Comparison of ENCODE assay signal across 12 mouse cellular contexts in the genomic region with DNA sequence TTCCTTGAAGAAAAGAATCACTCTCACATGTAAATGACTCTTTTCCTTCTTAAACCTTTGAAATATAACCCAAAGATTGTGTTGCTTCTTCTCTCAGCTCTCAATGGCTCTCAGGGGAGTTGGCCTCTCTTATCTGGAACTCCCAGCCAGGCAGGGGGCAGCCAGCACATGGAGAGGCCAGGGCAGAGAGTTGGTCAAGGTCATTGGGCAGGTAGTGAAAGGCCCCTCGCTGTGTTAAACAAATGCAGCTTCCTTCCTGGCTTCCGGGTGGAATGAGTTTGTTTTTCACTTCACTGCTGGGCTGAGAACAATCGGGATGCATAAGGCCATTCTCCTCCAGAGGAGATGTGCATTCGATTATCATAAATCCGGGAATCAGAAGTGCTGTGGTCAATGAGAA.
A peak's percentile ranks its signal among the peaks of the same experiment; 100 is the strongest.
DNase-seq lines count a peak whose midpoint lies in the region; ATAC-seq and TF ChIP-seq lines count a peak whose summit lies in the region.
"Had no signal": no experiment of that assay in that cellular context is flagged by ENCODE, and none has a peak within 500 bp of the region (broad histone marks: within the 10 kb centered on the region; RNA-seq: fewer than 3 reads in every experiment).

No protein-coding gene starts in this region.

- 34% methylated on average over 5 of the region's 5 CpGs for WGBS in kidney, adult 2 months
- 32% methylated on average over 5 of the region's 5 CpGs for WGBS in heart, adult 2 months
- WGBS in liver, embryonic 12.5 days (ENCODE audit: insufficient replicate concordance), result 25% methylated on average over 5 of the region's 5 CpGs
- 9% methylated on average over 5 of the region's 5 CpGs for WGBS in forebrain, postnatal 0 days

- H3K27me3 ChIP-seq in kidney, adult 2 months (replicated peaks; ENCODE audit: control insufficient read depth, insufficient read depth, low read length), result no peaks in the 10 kb centered on the region
- no peaks in the 10 kb centered on the region for H3K27me3 ChIP-seq in heart, adult 2 months (ENCODE audit: control insufficient read depth, insufficient read depth, low read length)
- no peaks in the 10 kb centered on the region for H3K27me3 ChIP-seq in liver, embryonic 12.5 days (replicated peaks)
- H3K27me3 ChIP-seq in forebrain, postnatal 0 days (ENCODE audit: insufficient read depth, low read length), result no peaks in the 10 kb centered on the region
- H3K27me3 ChIP-seq: embryonic facial prominence, embryonic 12.5 days had no signal

- no peak for TF ChIP-seq POLR2A in kidney, adult 2 months (IDR thresholded peaks at IDR 0.05; ENCODE audit: low read depth, low read length)
- no peak for TF ChIP-seq POLR2A in heart, adult 2 months (IDR thresholded peaks at IDR 0.05; ENCODE audit: insufficient read depth, low read depth, low read length)

- TF ChIP-seq CTCF in kidney, adult 2 months (conservative IDR thresholded peaks at IDR 0.05; ENCODE audit: insufficient read depth, insufficient read length, low read depth, low read length), result no peak
- no peak for TF ChIP-seq CTCF in heart, adult 2 months (IDR thresholded peaks at IDR 0.05)
- no peak for TF ChIP-seq CTCF in forebrain, postnatal 0 days (IDR thresholded peaks at IDR 0.05; ENCODE audit: low read depth)

- no peak overlapping the region for H3K4me3 ChIP-seq in kidney, adult 2 months (ENCODE audit: insufficient read depth, low read depth, low read length)
- no peak overlapping the region for H3K4me3 ChIP-seq in heart, adult 2 months
- no peak overlapping the region for H3K4me3 ChIP-seq in liver, embryonic 12.5 days
- H3K4me3 ChIP-seq in forebrain, postnatal 0 days (ENCODE audit: low read depth, low read length), result no peak overlapping the region
- H3K4me3 ChIP-seq: embryonic facial prominence, embryonic 12.5 days had no signal

- H3K27ac ChIP-seq in kidney, adult 2 months (ENCODE audit: insufficient read depth, low read depth, low read length), result no peak overlapping the region
- H3K27ac ChIP-seq in heart, adult 2 months, result no peak overlapping the region
- no peak overlapping the region for H3K27ac ChIP-seq in liver, embryonic 12.5 days
- H3K27ac ChIP-seq in forebrain, postnatal 0 days (ENCODE audit: low read depth, low read length), result no peak overlapping the region
- H3K27ac ChIP-seq: embryonic facial prominence, embryonic 12.5 days had no signal

- H3K4me1 ChIP-seq in kidney, adult 2 months (ENCODE audit: control insufficient read depth, insufficient read depth, low read length), result no peaks in the 10 kb centered on the region
- H3K4me1 ChIP-seq in heart, adult 2 months (ENCODE audit: control insufficient read depth, insufficient read depth, low read length), result no peaks in the 10 kb centered on the region; the same call in 1 of the 2 replicates
- peaks cover 23% of the 10 kb centered on the region for H3K4me1 ChIP-seq in liver, embryonic 12.5 days
- H3K4me1 ChIP-seq in forebrain, postnatal 0 days (ENCODE audit: insufficient read depth), result no peaks in the 10 kb centered on the region

- no peaks in the 10 kb centered on the region for H3K9me3 ChIP-seq in liver, embryonic 12.5 days (replicated peaks)
- no peaks in the 10 kb centered on the region for H3K9me3 ChIP-seq in forebrain, postnatal 0 days (ENCODE audit: low read length)
- H3K9me3 ChIP-seq: embryonic facial prominence, embryonic 12.5 days had no signal

- DNase-seq in kidney, adult 2 months, result peak; percentile 4
- no peak for DNase-seq in kidney, adult 11 months
- peak; percentile 99 for DNase-seq in R1 (ENCODE audit: low read depth, low spot score)
- peak; percentile 24 to 30 for DNase-seq in heart, adult 2 months
- DNase-seq in forebrain, postnatal 0 days, result no peak
- no peak for DNase-seq in left cerebral cortex, postnatal 4 days
- DNase-seq in layer of hippocampus, adult 9-11 months, result no peak
- DNase-seq: gastrocnemius, postnatal 10 days; lung, adult 18-20 months had no signal

- H3K79me2 ChIP-seq in heart, adult 2 months (replicated peaks; ENCODE audit: control insufficient read depth, insufficient read depth, low read length), result no peaks in the 10 kb centered on the region

- peak; percentile 80 for ATAC-seq in liver, embryonic 12.5 days
- no peak for ATAC-seq in forebrain, postnatal 0 days
- ATAC-seq: CD4-positive, CD25-positive, alpha-beta regulatory T cell, adult 4 months had no signal

- no peak for TF ChIP-seq EP300 in heart, adult 2 months (IDR thresholded peaks at IDR 0.05; ENCODE audit: insufficient read depth, low read depth, low read length)

- intact Hi-C loops in heart, adult 2 months (cut with DNase I), result no loop called here
- intact Hi-C loops in left cerebral cortex, postnatal 4 days (cut with DNase I), result no loop called here

- H3K9ac ChIP-seq in heart, adult 2 months (ENCODE audit: low read depth, low read length), result no peak overlapping the region
- no peak overlapping the region for H3K9ac ChIP-seq in liver, embryonic 12.5 days
- no peak overlapping the region for H3K9ac ChIP-seq in forebrain, postnatal 0 days
- H3K9ac ChIP-seq: embryonic facial prominence, embryonic 12.5 days had no signal

- peak overlapping the region; percentile 38 for H3K4me2 ChIP-seq in liver, embryonic 12.5 days
- H3K4me2 ChIP-seq in forebrain, postnatal 0 days (ENCODE audit: low read depth), result no peak overlapping the region
- H3K4me2 ChIP-seq: embryonic facial prominence, embryonic 12.5 days had no signal

- no peaks in the 10 kb centered on the region for H3K36me3 ChIP-seq in kidney, adult 2 months (ENCODE audit: control insufficient read depth, insufficient read depth, low read length)
- H3K36me3 ChIP-seq in heart, adult 2 months (ENCODE audit: control insufficient read depth, insufficient read depth, low read length), result no peaks in the 10 kb centered on the region
- H3K36me3 ChIP-seq in liver, embryonic 12.5 days, result no peaks in the 10 kb centered on the region
- H3K36me3 ChIP-seq in forebrain, postnatal 0 days (ENCODE audit: insufficient read depth), result no peaks in the 10 kb centered on the region
- H3K36me3 ChIP-seq: embryonic facial prominence, embryonic 12.5 days had no signal

Comparison
In these comparisons a context has a peak if more than half of its experiments do, and no peak if none do; other contexts are left out.
1. DNase-seq: peak in kidney, adult 2 months (single experiment), R1 (single experiment) and heart, adult 2 months (2 of 2); none in kidney, adult 11 months (single experiment), forebrain, postnatal 0 days (single experiment), left cerebral cortex, postnatal 4 days (single experiment) and layer of hippocampus, adult 9-11 months (single experiment).